Comparison of ENCODE assay signal across 13 mouse cellular contexts in genomic region chr3:55396792-55397191, GRCm38 (mm10).
DNase-seq lines count a peak whose midpoint lies in the region; ATAC-seq lines count a peak whose summit lies in the region.
"Had no signal": no experiment of that assay in that cellular context is flagged by ENCODE, and none has a peak within 500 bp of the region (broad histone marks: within the 10 kb centered on the region; RNA-seq: fewer than 3 reads in every experiment).

No protein-coding gene starts in this region.

- H3K4me1 ChIP-seq in hindbrain, embryonic 13.5 days (replicated peaks): peaks cover 27% of the 10 kb centered on the region
- H3K4me1 ChIP-seq in hindbrain, embryonic 10.5 days (replicated peaks): 0 out of 2 replicates have a peak, but pooled peaks cover 5% of the 10 kb centered on the region
- H3K4me1 ChIP-seq in limb, embryonic 10.5 days: peaks cover 6% of the 10 kb centered on the region; the same call in 1 of the 2 replicates

- H3K9me3 ChIP-seq in hindbrain, embryonic 13.5 days: no peaks in the 10 kb centered on the region
- no peaks in the 10 kb centered on the region for H3K9me3 ChIP-seq in hindbrain, embryonic 10.5 days
- H3K9me3 ChIP-seq in limb, embryonic 10.5 days (replicated peaks): no peaks in the 10 kb centered on the region
- H3K9me3 ChIP-seq: embryonic facial prominence, embryonic 12.5 days had no signal

- 43% methylated on average over 2 of the region's 2 CpGs for WGBS in hindbrain, embryonic 13.5 days
- WGBS in hindbrain, embryonic 10.5 days: 68% methylated on average over 2 of the region's 2 CpGs
- WGBS in limb, embryonic 10.5 days: 92% methylated on average over 2 of the region's 2 CpGs

- H3K36me3 ChIP-seq in hindbrain, embryonic 13.5 days: peaks cover 11% of the 10 kb centered on the region
- no peaks in the 10 kb centered on the region for H3K36me3 ChIP-seq in hindbrain, embryonic 10.5 days
- no peaks in the 10 kb centered on the region for H3K36me3 ChIP-seq in limb, embryonic 10.5 days
- H3K36me3 ChIP-seq: embryonic facial prominence, embryonic 12.5 days had no signal

- no peak overlapping the region for H3K4me2 ChIP-seq in hindbrain, embryonic 13.5 days
- H3K4me2 ChIP-seq: embryonic facial prominence, embryonic 12.5 days had no signal

- ATAC-seq in hindbrain, embryonic 13.5 days (ENCODE audit: low FRiP score): peak; percentile 37; the same call in 1 of the 2 replicates
- ATAC-seq: intestine, postnatal 0 days had no signal

- H3K4me3 ChIP-seq in hindbrain, embryonic 13.5 days: no peak overlapping the region
- no peak overlapping the region for H3K4me3 ChIP-seq in hindbrain, embryonic 10.5 days
- no peak overlapping the region for H3K4me3 ChIP-seq in limb, embryonic 10.5 days
- H3K4me3 ChIP-seq: embryonic facial prominence, embryonic 12.5 days had no signal

- DNase-seq in hindbrain, embryonic 10.5 days (ENCODE audit: low spot score): no peak
- DNase-seq in right cerebral cortex, postnatal 36 days (ENCODE audit: low spot score in 2 of 2): peak; percentile 26 to 53
- DNase-seq in right cerebral cortex, postnatal 10 days (ENCODE audit: low spot score in 2 of 2): no peak
- DNase-seq in fibroblast of lung, adult 2 months (ENCODE audit: low read depth): peak; percentile 57
- DNase-seq in limb, embryonic 10.5 days (ENCODE audit: low spot score): no peak
- DNase-seq in kidney, adult 11 months: no peak
- DNase-seq: cerebellum, adult 9-11 months; liver; lung, postnatal 10 days; right cerebral cortex, postnatal 25 days had no signal

- H3K9ac ChIP-seq in hindbrain, embryonic 13.5 days: no peak overlapping the region
- H3K9ac ChIP-seq: embryonic facial prominence, embryonic 12.5 days had no signal

- no peaks in the 10 kb centered on the region for H3K27me3 ChIP-seq in hindbrain, embryonic 13.5 days
- H3K27me3 ChIP-seq in hindbrain, embryonic 10.5 days (ENCODE audit: insufficient read depth, poor library complexity, severe bottlenecking): no peaks in the 10 kb centered on the region
- H3K27me3 ChIP-seq in limb, embryonic 10.5 days (ENCODE audit: low read depth, poor library complexity, severe bottlenecking): no peaks in the 10 kb centered on the region
- H3K27me3 ChIP-seq: embryonic facial prominence, embryonic 12.5 days had no signal

- peak overlapping the region; percentile 81 for H3K27ac ChIP-seq in hindbrain, embryonic 13.5 days
- no peak overlapping the region for H3K27ac ChIP-seq in hindbrain, embryonic 10.5 days
- no peak overlapping the region for H3K27ac ChIP-seq in limb, embryonic 10.5 days
- H3K27ac ChIP-seq: embryonic facial prominence, embryonic 12.5 days had no signal

Comparison
In these comparisons a context has a peak if more than half of its experiments do, and no peak if none do; other contexts are left out.
1. DNase-seq: peak in right cerebral cortex, postnatal 36 days (2 of 2) and fibroblast of lung, adult 2 months (single experiment); none in hindbrain, embryonic 10.5 days (single experiment), right cerebral cortex, postnatal 10 days (0 of 2), limb, embryonic 10.5 days (single experiment) and kidney, adult 11 months (single experiment).